Mouse (Mus musculus) granulocyte monocyte progenitor cell, adult 5-6 weeks (primary cell): ENCODE results near the gene Hsf4. TPM values are rescaled to one million over a fixed set of nuclear protein-coding genes. Genes with fewer than 3 reads are reported as not detected.

Source experiments
- total RNA-seq, 2 experiments: library from RNA; stranded (forward) in 1 of 2; stranded (reverse) in 1 of 2; fragments of 200-712, 200-1000 nt in 1 of 2; fragments of >200 nt in 1 of 2; fragmentation: Nextera tagmentation in 1 of 2; gene quantifications; 2 replicates each; pipeline ENCODE4 v1.2.3; 2014 to 2017

The Hsf4 gene
- total RNA-seq, 2 experiments from 2014 or later: not detected

Other genes starting within 250 kb of the Hsf4 start
- not detected in 2 replicates for gene Ces3a, start 221.2 kb upstream of the Hsf4 start, total RNA-seq (2014; fragmentation: Nextera tagmentation)
- not detected in 2 replicates for gene Ces3a, start 221.2 kb upstream of the Hsf4 start, total RNA-seq (2017)
- gene Ces3b, start 186.0 kb upstream of the Hsf4 start, total RNA-seq (2014; fragmentation: Nextera tagmentation): not detected in 2 replicates
- gene Ces3b, start 186.0 kb upstream of the Hsf4 start, total RNA-seq (2017): not detected in 2 replicates
- not detected in 2 replicates for gene Ces4a, start 138.0 kb upstream of the Hsf4 start, total RNA-seq (2014; fragmentation: Nextera tagmentation)
- gene Ces4a, start 138.0 kb upstream of the Hsf4 start, total RNA-seq (2017): not detected in 2 replicates
- 119 and 135 TPM in 2 replicates for gene Cbfb, start 99.1 kb upstream of the Hsf4 start, total RNA-seq (2014; fragmentation: Nextera tagmentation)
- 177 and 185 TPM in 2 replicates for gene Cbfb, start 99.1 kb upstream of the Hsf4 start, total RNA-seq (2017)
- 30.9 and 41.0 TPM in 2 replicates for gene D230025D16Rik, start 44.7 kb upstream of the Hsf4 start, total RNA-seq (2014; fragmentation: Nextera tagmentation)
- gene D230025D16Rik, start 44.7 kb upstream of the Hsf4 start, total RNA-seq (2017): 21.8 and 25.7 TPM in 2 replicates
- gene B3gnt9, start 14.6 kb upstream of the Hsf4 start, total RNA-seq (2014; fragmentation: Nextera tagmentation): 0.32 TPM in 1 of 2 replicates, not detected in the other
- gene B3gnt9, start 14.6 kb upstream of the Hsf4 start, total RNA-seq (2017): 1.0 TPM in 1 of 2 replicates, not detected in the other
- gene Tradd, start 5.2 kb upstream of the Hsf4 start, total RNA-seq (2014; fragmentation: Nextera tagmentation): 8.7 and 9.4 TPM in 2 replicates
- gene Tradd, start 5.2 kb upstream of the Hsf4 start, total RNA-seq (2017): 15.8 and 21.0 TPM in 2 replicates
- 0.21 and 4.4 TPM in 2 replicates for gene Fbxl8, start 5.2 kb upstream of the Hsf4 start, total RNA-seq (2014; fragmentation: Nextera tagmentation)
- gene Fbxl8, start 5.2 kb upstream of the Hsf4 start, total RNA-seq (2017): 1.7 and 3.6 TPM in 2 replicates
- not detected in 2 replicates for gene Nol3, start 6.3 kb downstream of the Hsf4 start, total RNA-seq (2014; fragmentation: Nextera tagmentation)
- gene Nol3, start 6.3 kb downstream of the Hsf4 start, total RNA-seq (2017): not detected in 2 replicates
- 2.7 and 4.0 TPM in 2 replicates for gene 4931428F04Rik, start 20.1 kb downstream of the Hsf4 start, total RNA-seq (2014; fragmentation: Nextera tagmentation)
- gene 4931428F04Rik, start 20.1 kb downstream of the Hsf4 start, total RNA-seq (2017): 0.56 and 0.93 TPM in 2 replicates
- not detected in 2 replicates for gene Exoc3l, start 26.3 kb downstream of the Hsf4 start, total RNA-seq (2014; fragmentation: Nextera tagmentation)
- gene Exoc3l, start 26.3 kb downstream of the Hsf4 start, total RNA-seq (2017): 0.60 and 2.5 TPM in 2 replicates
- 139 and 170 TPM in 2 replicates for gene E2f4, start 27.9 kb downstream of the Hsf4 start, total RNA-seq (2014; fragmentation: Nextera tagmentation)
- gene E2f4, start 27.9 kb downstream of the Hsf4 start, total RNA-seq (2017): 44.3 and 50.9 TPM in 2 replicates
- 2.6 and 5.6 TPM in 2 replicates for gene Elmo3, start 35.8 kb downstream of the Hsf4 start, total RNA-seq (2014; fragmentation: Nextera tagmentation)
- 0.05 and 3.2 TPM in 2 replicates for gene Elmo3, start 35.8 kb downstream of the Hsf4 start, total RNA-seq (2017)
- 5.2 and 5.3 TPM in 2 replicates for gene Lrrc29, start 56.5 kb downstream of the Hsf4 start, total RNA-seq (2014; fragmentation: Nextera tagmentation)
- gene Lrrc29, start 56.5 kb downstream of the Hsf4 start, total RNA-seq (2017): 2.0 and 2.3 TPM in 2 replicates
- gene Tmem208, start 56.6 kb downstream of the Hsf4 start, total RNA-seq (2014; fragmentation: Nextera tagmentation): 82.8 and 106 TPM in 2 replicates
- gene Tmem208, start 56.6 kb downstream of the Hsf4 start, total RNA-seq (2017): 37.1 and 64.8 TPM in 2 replicates
- gene Fhod1, start 78.2 kb downstream of the Hsf4 start, total RNA-seq (2014; fragmentation: Nextera tagmentation): 7.0 and 12.9 TPM in 2 replicates
- gene Fhod1, start 78.2 kb downstream of the Hsf4 start, total RNA-seq (2017): 2.5 and 2.6 TPM in 2 replicates
- gene Slc9a5, start 79.0 kb downstream of the Hsf4 start, total RNA-seq (2014; fragmentation: Nextera tagmentation): 0.82 and 3.8 TPM in 2 replicates
- 0.41 and 0.73 TPM in 2 replicates for gene Slc9a5, start 79.0 kb downstream of the Hsf4 start, total RNA-seq (2017)
- 0.47 TPM in 1 of 2 replicates, not detected in the other for gene Plekhg4, start 103.5 kb downstream of the Hsf4 start, total RNA-seq (2014; fragmentation: Nextera tagmentation)
- 0.09 TPM in 1 of 2 replicates, not detected in the other for gene Plekhg4, start 103.5 kb downstream of the Hsf4 start, total RNA-seq (2017)
- gene Kctd19, start 143.7 kb downstream of the Hsf4 start, total RNA-seq (2014; fragmentation: Nextera tagmentation): not detected in 2 replicates
- gene Kctd19, start 143.7 kb downstream of the Hsf4 start, total RNA-seq (2017): not detected in 2 replicates
- 0.36 TPM in 1 of 2 replicates, not detected in the other for gene Lrrc36, start 143.8 kb downstream of the Hsf4 start, total RNA-seq (2014; fragmentation: Nextera tagmentation)
- not detected in 2 replicates for gene Lrrc36, start 143.8 kb downstream of the Hsf4 start, total RNA-seq (2017)
- gene Tppp3, start 201.7 kb downstream of the Hsf4 start, total RNA-seq (2014; fragmentation: Nextera tagmentation): not detected in 2 replicates
- gene Tppp3, start 201.7 kb downstream of the Hsf4 start, total RNA-seq (2017): not detected in 2 replicates
- gene Zdhhc1, start 227.1 kb downstream of the Hsf4 start, total RNA-seq (2014; fragmentation: Nextera tagmentation): 1.8 and 10.4 TPM in 2 replicates
- 3.6 and 4.6 TPM in 2 replicates for gene Zdhhc1, start 227.1 kb downstream of the Hsf4 start, total RNA-seq (2017)
- not detected in 2 replicates for gene Hsd11b2, start 249.0 kb downstream of the Hsf4 start, total RNA-seq (2014; fragmentation: Nextera tagmentation)
- gene Hsd11b2, start 249.0 kb downstream of the Hsf4 start, total RNA-seq (2017): not detected in 2 replicates